Mouse (Mus musculus): ENCODE data around the gene Olfr286. TPM values are rescaled to one million over a fixed set of nuclear protein-coding genes. Genes with fewer than 3 reads are reported as not detected.

Gene Olfr286
- polyA plus RNA-seq, 1 experiment from 2014 or later, result not detected

- Histone ChIP-seq H3K4me1 (replicated peaks; ENCODE audit: control insufficient read depth, insufficient read depth, low read length) (no peaks in the 10 kb centered on the region), H3K36me3 (ENCODE audit: control insufficient read depth, insufficient read depth, low read length) (no peaks in the 10 kb centered on the region), H3K27ac (ENCODE audit: low read depth, low read length) (no peak overlapping the region), H3K9me3 (ENCODE audit: control insufficient read depth, low read length) (no peaks in the 10 kb centered on the region), H3K4me3 (ENCODE audit: low read depth, low read length) (no peak overlapping the region), H3K9ac (ENCODE audit: low read depth, low read length) (no peak overlapping the region), H3K27me3 (replicated peaks; ENCODE audit: control insufficient read depth, insufficient read depth, low read length) (no peaks in the 10 kb centered on the region), H3K4me2 (no peak overlapping the region)
- no peak for DNase-seq (ENCODE audit: low spot score)
- no peak for ATAC-seq (replicated peaks; ENCODE audit: low FRiP score)
- 50% methylated on average over 5 of the region's 5 CpGs for WGBS
These were observed 20.1 kb downstream of the Olfr286 start for GRCm38 (mm10) chr15:98214130-98214529.

- H3K27me3 ChIP-seq (replicated peaks; ENCODE audit: control insufficient read depth, insufficient read depth, low read length), result no peaks in the 10 kb centered on the region
- H3K27ac ChIP-seq (ENCODE audit: low read depth, low read length), result no peak overlapping the region
- WGBS, result 63% methylated on average over 5 of the region's 5 CpGs
- H3K36me3 ChIP-seq (ENCODE audit: control insufficient read depth, insufficient read depth, low read length), result no peaks in the 10 kb centered on the region
- no peak overlapping the region for H3K4me3 ChIP-seq (ENCODE audit: low read depth, low read length)
- no peak overlapping the region for H3K4me2 ChIP-seq
- H3K9me3 ChIP-seq (ENCODE audit: control insufficient read depth, low read length), result no peaks in the 10 kb centered on the region
- no peak overlapping the region for H3K9ac ChIP-seq (ENCODE audit: low read depth, low read length)
- H3K4me1 ChIP-seq (replicated peaks; ENCODE audit: control insufficient read depth, insufficient read depth, low read length), result no peaks in the 10 kb centered on the region
- ATAC-seq (replicated peaks; ENCODE audit: low FRiP score) (no peak), DNase-seq (ENCODE audit: low spot score) (no peak)
These were observed 20.8 kb downstream of the Olfr286 start for GRCm38 (mm10) chr15:98213336-98213870.

GRCm38 (mm10) chr15:98209676-98210075, 24.6 kb downstream of the Olfr286 start:
- ATAC-seq (replicated peaks; ENCODE audit: low FRiP score), result no peak
- DNase-seq (ENCODE audit: low spot score), result no peak
- no peak overlapping the region for H3K9ac ChIP-seq (ENCODE audit: low read depth, low read length)
- no peaks in the 10 kb centered on the region for H3K27me3 ChIP-seq (replicated peaks; ENCODE audit: control insufficient read depth, insufficient read depth, low read length)
- H3K36me3 ChIP-seq (ENCODE audit: control insufficient read depth, insufficient read depth, low read length), result no peaks in the 10 kb centered on the region
- H3K27ac ChIP-seq (ENCODE audit: low read depth, low read length), result no peak overlapping the region
- no peaks in the 10 kb centered on the region for H3K9me3 ChIP-seq (ENCODE audit: control insufficient read depth, low read length)
- WGBS, result 60% methylated on average over 7 of the region's 7 CpGs
- no peaks in the 10 kb centered on the region for H3K4me1 ChIP-seq (replicated peaks; ENCODE audit: control insufficient read depth, insufficient read depth, low read length)
- no peak overlapping the region for H3K4me3 ChIP-seq (ENCODE audit: low read depth, low read length)
- H3K4me2 ChIP-seq, result no peak overlapping the region

GRCm38 (mm10) chr15:98195442-98195841, 38.8 kb downstream of the Olfr286 start, which contains the start of gene Olfr288:
TSS of gene Olfr288 (minus strand) at chr15:98195542.
- ATAC-seq (replicated peaks; ENCODE audit: low FRiP score) (no peak), DNase-seq (ENCODE audit: low spot score) (no peak)
- H3K27ac ChIP-seq (ENCODE audit: low read depth, low read length), result no peak within 1 kb of the TSS
- WGBS, result 57% methylated on average over 3 of the region's 3 CpGs
- H3K9ac ChIP-seq (ENCODE audit: low read depth, low read length), result no peak within 1 kb of the TSS
- H3K4me1 ChIP-seq (replicated peaks; ENCODE audit: control insufficient read depth, insufficient read depth, low read length), result no peaks in the 10 kb centered on the region
- no peak within 1 kb of the TSS for H3K4me3 ChIP-seq (ENCODE audit: low read depth, low read length)
- H3K4me2 ChIP-seq, result no peak within 1 kb of the TSS
- H3K36me3 ChIP-seq (ENCODE audit: control insufficient read depth, insufficient read depth, low read length), result no peaks in the 10 kb centered on the region
- no peaks in the 10 kb centered on the region for H3K9me3 ChIP-seq (ENCODE audit: control insufficient read depth, low read length)
- H3K27me3 ChIP-seq (replicated peaks; ENCODE audit: control insufficient read depth, insufficient read depth, low read length), result no peaks in the 10 kb centered on the region

GRCm38 (mm10) chr15:98184456-98184855, 49.8 kb downstream of the Olfr286 start:
- no peak overlapping the region for H3K4me3 ChIP-seq (ENCODE audit: low read depth, low read length)
- no peaks in the 10 kb centered on the region for H3K36me3 ChIP-seq (ENCODE audit: control insufficient read depth, insufficient read depth, low read length)
- no peak overlapping the region for H3K27ac ChIP-seq (ENCODE audit: low read depth, low read length)
- WGBS, result 64% methylated on average over 4 of the region's 4 CpGs
- no peak overlapping the region for H3K4me2 ChIP-seq
- ATAC-seq (replicated peaks; ENCODE audit: low FRiP score), result no peak
- H3K9ac ChIP-seq (ENCODE audit: low read depth, low read length), result no peak overlapping the region
- no peaks in the 10 kb centered on the region for H3K4me1 ChIP-seq (replicated peaks; ENCODE audit: control insufficient read depth, insufficient read depth, low read length)
- H3K27me3 ChIP-seq (replicated peaks; ENCODE audit: control insufficient read depth, insufficient read depth, low read length), result peaks cover 10% of the 10 kb centered on the region
- no peaks in the 10 kb centered on the region for H3K9me3 ChIP-seq (ENCODE audit: control insufficient read depth, low read length)
- DNase-seq (ENCODE audit: low spot score), result no peak

GRCm38 (mm10) chr15:98181856-98182570, 52.2 kb downstream of the Olfr286 start:
- H3K27ac ChIP-seq (ENCODE audit: low read depth, low read length), result no peak overlapping the region
- no peaks in the 10 kb centered on the region for H3K9me3 ChIP-seq (ENCODE audit: control insufficient read depth, low read length)
- no peaks in the 10 kb centered on the region for H3K4me1 ChIP-seq (replicated peaks; ENCODE audit: control insufficient read depth, insufficient read depth, low read length)
- no peak overlapping the region for H3K9ac ChIP-seq (ENCODE audit: low read depth, low read length)
- H3K36me3 ChIP-seq (ENCODE audit: control insufficient read depth, insufficient read depth, low read length), result no peaks in the 10 kb centered on the region
- peak overlapping the region; percentile 77 for H3K4me2 ChIP-seq
- 66% methylated on average over 12 of the region's 12 CpGs for WGBS
- DNase-seq (ENCODE audit: low spot score), result no peak
- no peak overlapping the region for H3K4me3 ChIP-seq (ENCODE audit: low read depth, low read length)
- no peak for ATAC-seq (replicated peaks; ENCODE audit: low FRiP score)
- peaks cover 21% of the 10 kb centered on the region for H3K27me3 ChIP-seq (replicated peaks; ENCODE audit: control insufficient read depth, insufficient read depth, low read length)

- peak; percentile 79 for DNase-seq (ENCODE audit: low spot score)
- Histone ChIP-seq H3K9me3 (ENCODE audit: control insufficient read depth, low read length) (no peaks in the 10 kb centered on the region), H3K9ac (ENCODE audit: low read depth, low read length) (no peak overlapping the region), H3K27me3 (replicated peaks; ENCODE audit: control insufficient read depth, insufficient read depth, low read length) (peaks cover 23% of the 10 kb centered on the region), H3K4me1 (replicated peaks; ENCODE audit: control insufficient read depth, insufficient read depth, low read length) (no peaks in the 10 kb centered on the region), H3K27ac (ENCODE audit: low read depth, low read length) (no peak overlapping the region), H3K4me3 (ENCODE audit: low read depth, low read length) (peak overlapping the region; percentile 50), H3K4me2 (peak overlapping the region; percentile 77), H3K36me3 (ENCODE audit: control insufficient read depth, insufficient read depth, low read length) (no peaks in the 10 kb centered on the region)
- ATAC-seq (replicated peaks; ENCODE audit: low FRiP score), result peak; percentile 98
- under 1% methylated on average over 30 of the region's 30 CpGs for WGBS
These were observed 53.0 kb downstream of the Olfr286 start for GRCm38 (mm10) chr15:98181132-98181711.

- H3K4me1 ChIP-seq (replicated peaks; ENCODE audit: control insufficient read depth, insufficient read depth, low read length), result no peaks in the 10 kb centered on the region
- H3K4me3 ChIP-seq (ENCODE audit: low read depth, low read length), result peak overlapping the region; percentile 50
- H3K27me3 ChIP-seq (replicated peaks; ENCODE audit: control insufficient read depth, insufficient read depth, low read length), result peaks cover 23% of the 10 kb centered on the region
- H3K27ac ChIP-seq (ENCODE audit: low read depth, low read length), result no peak overlapping the region
- ATAC-seq (replicated peaks; ENCODE audit: low FRiP score) (no peak), DNase-seq (ENCODE audit: low spot score) (no peak)
- H3K9ac ChIP-seq (ENCODE audit: low read depth, low read length), result 0 out of 2 replicates have a peak overlapping the region, but pooled peaks have one; percentile 5
- H3K36me3 ChIP-seq (ENCODE audit: control insufficient read depth, insufficient read depth, low read length), result no peaks in the 10 kb centered on the region
- H3K4me2 ChIP-seq, result peak overlapping the region; percentile 77
- H3K9me3 ChIP-seq (ENCODE audit: control insufficient read depth, low read length), result no peaks in the 10 kb centered on the region
- 13% methylated on average over 26 of the region's 26 CpGs for WGBS
These were observed 53.6 kb downstream of the Olfr286 start for GRCm38 (mm10) chr15:98180567-98181131.

All from liver, embryonic 11.5 days (tissue).